Mouse (Mus musculus) lung, embryonic 14.5 days (tissue): ENCODE results near the gene Clec4d. TPM values are rescaled to one million over a fixed set of nuclear protein-coding genes. Genes with fewer than 3 reads are reported as not detected.
"Not testable (repeated sequence)": the region's sequence is repeated elsewhere in the genome, so short reads cannot be mapped to it uniquely, and the experiment has no call there.

ENCODE experiments used
- ATAC-seq: fragments of 200-750 bp; cut with Nextera tagmentation; 2 replicates; pipeline ENCODE4 v1.8.0; 2017; ENCODE audit warnings: mild to moderate bottlenecking, moderate TSS enrichment, moderate library complexity; ENCODE audit not compliant: insufficient read depth
- DNase-seq: peaks from one replicate; pipeline ENCODE4 v3.0.0-alpha.2; 2015
- H3K27ac ChIP-seq: fragments of 300-500 bp; sonication (generic); 2 replicates; pipeline ENCODE4 v1.5.1; 2014; ENCODE audit warnings: low read depth, mild to moderate bottlenecking, moderate library complexity
- H3K27me3 ChIP-seq: fragments of 300-500 bp; sonication (generic); 2 replicates; pipeline ENCODE4 v1.6.1; 2014; ENCODE audit warnings: low read length, control low read depth; ENCODE audit not compliant: insufficient read depth
- H3K36me3 ChIP-seq: fragments of 300-500 bp; sonication (generic); 2 replicates; pipeline ENCODE4 v1.6.1; 2014; ENCODE audit warnings: control low read depth; ENCODE audit not compliant: insufficient read depth
- H3K4me1 ChIP-seq: fragments of 300-500 bp; sonication (generic); 2 replicates; pipeline ENCODE4 v1.6.1; 2014; ENCODE audit warnings: antibody characterized with exemption, control low read depth; ENCODE audit not compliant: insufficient read depth
- H3K4me2 ChIP-seq: fragments of 300-500 bp; sonication (generic); 2 replicates; pipeline ENCODE4 v1.6.1; 2014; ENCODE audit warnings: mild to moderate bottlenecking
- H3K4me3 ChIP-seq: fragments of 300-500 bp; sonication (generic); 2 replicates; pipeline ENCODE4 v1.5.1; 2014; ENCODE audit warnings: low read depth, low read length
- H3K9ac ChIP-seq: fragments of 300-500 bp; sonication (generic); 2 replicates; pipeline ENCODE4 v1.6.1; 2014
- H3K9me3 ChIP-seq: fragments of 300-500 bp; sonication (generic); 2 replicates; pipeline ENCODE4 v1.6.1; 2016; ENCODE audit warnings: low read depth, low read length, control low read depth
- CTCF ChIP-seq: IDR thresholded peaks from 2 replicates; pipeline ENCODE4 v1.5.1; 2016; ENCODE audit warnings: antibody characterized with exemption, low read depth
- WGBS: fragments of 180-500 bp; shearing (Covaris S2); extraction: QIAGEN DNeasy Blood & Tissue Kit; methylation state at CpG from one replicate; pipeline ENCODE4 v1.1.7; 2014; 5-methylcytosine and 5-hydroxymethylcytosine counted together
- polyA plus RNA-seq: library from polyadenylated mRNA; unstranded; fragments of >200 nt; fragmentation: Nextera tagmentation; extraction: Ambion mirVana; gene quantifications from 2 replicates; pipeline ENCODE4 v1.2.1, GENCODE M21; 2014

Gene Clec4d
- polyA plus RNA-seq: 0.21 TPM in 1 of 2 replicates, not detected in the other

DNA sequence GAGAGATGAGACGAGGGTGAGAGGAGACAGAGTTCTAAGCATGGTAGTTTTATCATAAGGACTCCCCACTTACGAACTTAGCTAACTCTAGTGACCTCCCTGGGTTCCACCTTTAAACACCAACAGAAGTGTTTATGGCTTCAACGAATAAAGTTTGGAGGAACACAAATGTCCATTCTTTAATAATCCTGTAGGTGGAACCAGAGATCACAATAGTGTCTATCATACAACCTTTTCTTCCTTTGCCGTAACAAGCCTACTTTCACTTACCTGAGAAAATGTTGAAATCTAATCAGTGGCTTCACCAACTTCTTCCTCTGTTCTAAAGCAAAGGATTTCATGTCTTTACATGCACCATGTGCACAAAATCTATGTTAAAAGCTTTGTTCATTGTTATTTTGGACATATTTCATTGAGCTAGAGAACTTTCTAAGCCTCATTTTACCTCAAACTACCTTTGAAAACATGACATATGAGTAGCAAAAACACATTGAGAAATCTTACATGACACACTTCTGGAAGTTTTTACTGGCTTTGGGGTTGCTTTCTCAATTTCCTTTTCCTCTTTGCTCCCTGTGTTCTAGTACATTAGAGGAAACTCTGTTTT is at the start of gene Clec4d:
TSS of gene Clec4d (plus strand) at position 557 of the 607 bp plus-strand sequence.
- H3K9ac ChIP-seq: no peak within 1 kb of the TSS
- no peaks in the 10 kb centered on the region for H3K9me3 ChIP-seq
- no peak for TF ChIP-seq CTCF
- WGBS: 68% methylated on average over 4 of the region's 4 CpGs
- H3K27me3 ChIP-seq: no peaks in the 10 kb centered on the region
- H3K4me1 ChIP-seq: no peaks in the 10 kb centered on the region
- H3K4me3 ChIP-seq: no peak within 1 kb of the TSS
- H3K36me3 ChIP-seq: no peaks in the 10 kb centered on the region
- H3K27ac ChIP-seq: no peak within 1 kb of the TSS
- DNase-seq (no peak), ATAC-seq (no peak)
- no peak within 1 kb of the TSS for H3K4me2 ChIP-seq

DNA sequence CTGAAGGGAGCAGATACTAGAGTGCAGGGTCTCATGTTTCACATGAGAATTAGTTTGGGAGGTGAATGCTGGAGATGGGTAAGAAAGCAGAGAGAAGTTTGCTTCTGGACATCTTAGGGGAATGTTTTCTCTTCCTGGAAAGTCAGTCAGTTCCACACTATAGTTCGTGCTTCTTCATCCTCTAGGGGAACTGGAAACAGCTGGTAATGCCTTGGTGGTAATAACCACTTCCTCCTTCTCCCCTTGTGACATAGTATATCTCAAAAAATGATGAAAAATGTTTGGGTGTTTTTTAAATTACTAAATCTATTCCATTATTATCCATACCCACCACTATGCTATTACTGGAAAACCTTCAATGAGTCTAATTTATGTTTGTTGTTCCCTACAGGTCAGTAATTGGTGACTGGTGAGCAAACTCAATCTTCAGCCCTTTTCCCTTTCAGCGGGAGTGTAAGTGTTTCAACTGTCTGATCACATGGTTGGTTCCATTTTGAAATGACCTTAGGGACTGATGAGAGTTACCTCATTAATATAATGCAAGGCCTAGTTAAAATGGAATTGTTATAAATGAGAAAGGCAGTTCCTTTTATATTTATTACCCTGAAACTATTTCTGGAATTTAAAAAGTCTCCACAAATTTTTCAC is 34.3 kb upstream of the Clec4d start:
- Histone ChIP-seq H3K27ac (no peak overlapping the region), H3K4me2 (no peak overlapping the region), H3K9me3 (no peaks in the 10 kb centered on the region), H3K36me3 (no peaks in the 10 kb centered on the region), H3K9ac (no peak overlapping the region), H3K27me3 (no peaks in the 10 kb centered on the region), H3K4me1 (no peaks in the 10 kb centered on the region), H3K4me3 (no peak overlapping the region)
- WGBS: 54% methylated on average over 2 of the region's 2 CpGs
- TF ChIP-seq CTCF: no peak
- ATAC-seq (no peak), DNase-seq (no peak)

DNA sequence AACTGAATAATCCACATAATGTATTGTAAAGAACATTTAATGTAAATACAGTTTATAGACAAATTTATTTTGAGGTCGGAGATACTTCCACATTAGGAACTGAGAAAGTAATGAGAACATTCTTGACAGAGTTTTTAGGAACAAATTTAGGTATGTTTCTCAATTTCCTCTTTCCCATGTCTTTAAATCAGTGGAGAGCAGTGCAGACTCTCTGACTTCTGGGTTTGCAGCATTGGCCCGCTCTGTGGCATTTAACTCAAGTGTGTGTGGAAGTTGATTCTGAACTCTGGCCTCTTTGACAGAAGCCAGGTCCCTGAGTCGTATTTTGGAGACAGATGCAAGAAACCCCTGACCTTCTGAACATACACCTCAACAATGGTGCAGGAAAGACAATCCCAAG is 32.3 kb upstream of the Clec4d start, which contains the start of gene Clec4n:
TSS of gene Clec4n (plus strand) at position 200 of the 400 bp plus-strand sequence.
- Histone ChIP-seq H3K9me3 (no peaks in the 10 kb centered on the region), H3K9ac (no peak within 1 kb of the TSS), H3K4me1 (no peaks in the 10 kb centered on the region), H3K27ac (no peak within 1 kb of the TSS), H3K36me3 (no peaks in the 10 kb centered on the region), H3K27me3 (no peaks in the 10 kb centered on the region), H3K4me3 (no peak within 1 kb of the TSS), H3K4me2 (no peak within 1 kb of the TSS)
- no peak for DNase-seq
- no peak for ATAC-seq
- WGBS: 59% methylated on average over 3 of the region's 3 CpGs
- TF ChIP-seq CTCF: no peak

GRCm38 (mm10) chr6:123231149-123231548 is 30.8 kb upstream of the Clec4d start:
- DNase-seq: no peak
- no peaks in the 10 kb centered on the region for H3K27me3 ChIP-seq
- no peak overlapping the region for H3K4me2 ChIP-seq
- no peak overlapping the region for H3K4me3 ChIP-seq
- TF ChIP-seq CTCF: no peak
- 62% methylated on average over 2 of the region's 2 CpGs for WGBS
- no peak overlapping the region for H3K27ac ChIP-seq
- H3K9ac ChIP-seq: no peak overlapping the region
- no peaks in the 10 kb centered on the region for H3K36me3 ChIP-seq
- no peaks in the 10 kb centered on the region for H3K9me3 ChIP-seq
- ATAC-seq: no peak
- H3K4me1 ChIP-seq: no peaks in the 10 kb centered on the region

DNA sequence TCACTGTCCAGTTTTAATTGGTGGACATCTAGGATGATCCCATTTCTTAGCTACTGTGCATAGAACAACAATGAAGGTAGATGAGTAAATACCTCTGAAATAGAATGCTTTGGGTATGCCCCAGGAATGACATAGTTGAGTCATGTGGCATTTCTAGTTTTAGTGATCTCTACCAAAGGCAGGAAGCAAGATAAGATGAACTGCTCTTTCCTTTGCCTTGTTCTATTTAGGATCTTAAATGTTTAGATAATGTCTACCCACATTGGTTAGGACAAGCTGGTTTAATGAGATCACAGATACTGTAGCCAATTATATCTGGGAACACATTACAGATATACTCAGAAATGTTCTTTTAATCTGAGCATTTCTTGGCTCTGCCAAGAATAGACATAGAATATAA is 24.3 kb upstream of the Clec4d start:
- Histone ChIP-seq H3K4me3 (no peak overlapping the region), H3K36me3 (no peaks in the 10 kb centered on the region), H3K27ac (no peak overlapping the region), H3K9me3 (no peaks in the 10 kb centered on the region), H3K4me1 (no peaks in the 10 kb centered on the region), H3K4me2 (no peak overlapping the region), H3K27me3 (no peaks in the 10 kb centered on the region), H3K9ac (no peak overlapping the region)
- ATAC-seq: no peak
- no peak for DNase-seq
- TF ChIP-seq CTCF: no peak

- TF ChIP-seq CTCF: no peak
- Histone ChIP-seq H3K4me1 (no peaks in the 10 kb centered on the region), H3K4me2 (no peak overlapping the region), H3K9ac (no peak overlapping the region), H3K36me3 (no peaks in the 10 kb centered on the region), H3K27me3 (no peaks in the 10 kb centered on the region), H3K4me3 (no peak overlapping the region), H3K27ac (no peak overlapping the region), H3K9me3 (no peaks in the 10 kb centered on the region)
- DNase-seq (no peak), ATAC-seq (no peak)
- 84% methylated on average over 5 of the region's 5 CpGs for WGBS
Observed at GRCm38 (mm10) chr6:123244201-123244600, 17.7 kb upstream of the Clec4d start.

GRCm38 (mm10) chr6:123248862-123249261 is 13.0 kb upstream of the Clec4d start:
- 73% methylated on average over 2 of the region's 2 CpGs for WGBS
- not testable (repeated sequence) for H3K36me3 ChIP-seq, H3K4me3 ChIP-seq, H3K4me1 ChIP-seq, ATAC-seq, H3K27ac ChIP-seq, H3K4me2 ChIP-seq, H3K9me3 ChIP-seq, H3K27me3 ChIP-seq, H3K9ac ChIP-seq, DNase-seq
